Mouse (Mus musculus) ES-Bruce4 (cell line): ENCODE data around the gene Erc2. TPM values are rescaled to one million over a fixed set of nuclear protein-coding genes. Genes with fewer than 3 reads are reported as not detected.

ENCODE experiments used
- H3K27ac ChIP-seq: 2 replicates; pipeline ENCODE4 v1.5.1; 2012; ENCODE audit warnings: low read length, inconsistent platforms; ENCODE audit not compliant: insufficient read depth
- H3K27me3 ChIP-seq: 2 replicates; pipeline ENCODE4 v1.6.1; 2012; ENCODE audit warnings: mild to moderate bottlenecking, low read length, inconsistent platforms; ENCODE audit not compliant: control insufficient read depth, poor library complexity, insufficient read depth, severe bottlenecking
- H3K36me3 ChIP-seq: 2 replicates; pipeline ENCODE4 v1.6.1; 2012; ENCODE audit warnings: inconsistent platforms, mild to moderate bottlenecking, low read length, moderate library complexity; ENCODE audit not compliant: control insufficient read depth, poor library complexity, insufficient read depth, severe bottlenecking
- H3K4me1 ChIP-seq: one replicate; pipeline ENCODE4 v1.8.1; 2011; ENCODE audit warnings: low read length; ENCODE audit not compliant: control insufficient read depth, insufficient read depth
- H3K4me3 ChIP-seq: 2 replicates; pipeline ENCODE4 v1.5.1; 2011; ENCODE audit warnings: low read depth, mild to moderate bottlenecking, low read length
- H3K9ac ChIP-seq: 2 replicates; pipeline ENCODE4 v1.6.1; 2012; ENCODE audit warnings: low read depth, mild to moderate bottlenecking, inconsistent platforms; ENCODE audit not compliant: poor library complexity, severe bottlenecking
- H3K9me3 ChIP-seq: replicated peaks from 2 replicates; pipeline ENCODE4 v1.6.1; 2012; ENCODE audit warnings: mild to moderate bottlenecking, low read length, inconsistent platforms; ENCODE audit not compliant: control insufficient read depth, poor library complexity, insufficient read depth, severe bottlenecking
- CTCF ChIP-seq: IDR thresholded peaks from one replicate; pipeline ENCODE4 v1.8.1; 2011; ENCODE audit warnings: low read depth, low read length
- EP300 ChIP-seq: IDR thresholded peaks from 2 replicates; pipeline ENCODE4 v1.6.1; 2011; ENCODE audit warnings: low read depth, low read length; ENCODE audit not compliant: insufficient read depth
- POLR2A ChIP-seq: IDR thresholded peaks from one replicate; pipeline ENCODE4 v1.8.1; 2011; ENCODE audit warnings: low read length; ENCODE audit not compliant: insufficient read depth
- polyA plus RNA-seq: library from polyadenylated mRNA; stranded (reverse); fragments of >200 nt; gene quantifications from 2 replicates; pipeline ENCODE4 v1.2.4, GENCODE M21; 2011; ENCODE audit warnings: low read depth; ENCODE audit not compliant: missing spikeins, insufficient read depth, insufficient read length

Gene Erc2
- polyA plus RNA-seq, 1 experiment: 10.0 TPM

DNA sequence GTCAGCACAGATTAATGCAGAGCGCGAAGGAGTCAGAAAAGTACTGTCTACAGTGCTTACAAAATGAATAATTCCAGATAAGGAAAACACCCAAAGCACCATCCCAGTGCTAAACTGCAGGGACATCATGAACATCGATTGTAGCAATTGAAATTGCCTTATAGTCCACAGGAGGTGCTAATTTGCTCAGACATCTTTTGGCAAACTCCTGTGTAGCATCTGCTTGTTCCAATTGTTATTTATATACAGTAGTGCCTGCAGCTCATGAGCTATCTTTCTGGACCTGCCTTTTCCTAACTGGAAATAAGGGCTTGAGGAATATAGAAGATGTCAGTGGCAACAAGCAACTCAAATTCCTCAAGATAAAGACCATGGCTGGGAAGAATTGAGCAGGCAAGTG is 362.5 kb downstream of the Erc2 start:
- TF ChIP-seq CTCF (no peak), POLR2A (no peak), EP300 (no peak)
- no peaks in the 10 kb centered on the region for H3K36me3 ChIP-seq
- H3K4me1 ChIP-seq: no peaks in the 10 kb centered on the region
- H3K27ac ChIP-seq: no peak overlapping the region
- no peaks in the 10 kb centered on the region; the same call in 1 of the 2 replicates for H3K9me3 ChIP-seq
- no peak overlapping the region for H3K9ac ChIP-seq
- H3K4me3 ChIP-seq: no peak overlapping the region
- no peaks in the 10 kb centered on the region for H3K27me3 ChIP-seq

DNA sequence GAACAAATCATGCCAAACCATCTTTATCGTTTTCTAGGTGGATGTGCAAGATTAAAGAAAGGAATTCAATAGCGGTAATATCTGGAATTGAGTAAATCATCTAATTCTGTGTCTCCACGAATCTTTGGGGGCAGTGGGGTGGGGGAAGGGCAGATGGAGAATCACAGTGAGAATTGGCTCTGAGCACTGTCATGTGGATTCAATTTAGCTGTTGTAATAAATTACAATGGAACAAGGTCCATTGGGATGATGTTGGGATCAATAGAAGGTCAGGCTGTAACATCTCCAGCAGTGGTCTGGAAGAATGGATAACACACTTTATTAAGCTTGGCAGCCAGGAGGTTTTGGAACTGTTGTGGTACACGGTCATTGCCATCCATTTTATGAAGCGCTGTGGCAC is 363.0 kb downstream of the Erc2 start:
- Histone ChIP-seq H3K4me1 (no peaks in the 10 kb centered on the region), H3K9me3 (no peaks in the 10 kb centered on the region; the same call in 1 of the 2 replicates), H3K27ac (no peak overlapping the region), H3K27me3 (no peaks in the 10 kb centered on the region), H3K36me3 (no peaks in the 10 kb centered on the region), H3K4me3 (no peak overlapping the region), H3K9ac (no peak overlapping the region)
- TF ChIP-seq POLR2A (no peak), CTCF (no peak), EP300 (no peak)

DNA sequence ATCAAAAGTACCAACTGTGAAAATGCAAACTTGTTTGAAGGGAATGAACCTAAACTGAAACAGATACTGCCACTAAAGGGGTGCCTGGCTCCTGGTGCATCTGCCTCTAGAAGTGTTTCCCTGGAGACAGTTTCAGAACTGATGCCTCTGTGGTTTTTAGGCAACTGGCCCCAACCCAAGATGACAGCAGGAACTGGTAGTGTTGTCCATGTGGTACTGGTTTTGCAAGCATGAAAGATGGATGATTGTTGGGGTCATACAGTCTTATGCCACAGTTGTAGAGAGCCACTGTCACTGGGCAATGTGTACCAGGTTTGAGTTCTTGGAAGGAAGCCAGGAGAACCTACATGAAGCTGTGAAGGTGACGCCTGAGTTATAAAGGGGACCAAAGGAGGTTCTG is 365.2 kb downstream of the Erc2 start:
- no peaks in the 10 kb centered on the region for H3K4me1 ChIP-seq
- no peaks in the 10 kb centered on the region for H3K36me3 ChIP-seq
- H3K4me3 ChIP-seq: no peak overlapping the region
- TF ChIP-seq CTCF (no peak), EP300 (no peak), POLR2A (no peak)
- no peak overlapping the region for H3K27ac ChIP-seq
- H3K9me3 ChIP-seq: no peaks in the 10 kb centered on the region; the same call in 1 of the 2 replicates
- H3K27me3 ChIP-seq: no peaks in the 10 kb centered on the region
- no peak overlapping the region for H3K9ac ChIP-seq

DNA sequence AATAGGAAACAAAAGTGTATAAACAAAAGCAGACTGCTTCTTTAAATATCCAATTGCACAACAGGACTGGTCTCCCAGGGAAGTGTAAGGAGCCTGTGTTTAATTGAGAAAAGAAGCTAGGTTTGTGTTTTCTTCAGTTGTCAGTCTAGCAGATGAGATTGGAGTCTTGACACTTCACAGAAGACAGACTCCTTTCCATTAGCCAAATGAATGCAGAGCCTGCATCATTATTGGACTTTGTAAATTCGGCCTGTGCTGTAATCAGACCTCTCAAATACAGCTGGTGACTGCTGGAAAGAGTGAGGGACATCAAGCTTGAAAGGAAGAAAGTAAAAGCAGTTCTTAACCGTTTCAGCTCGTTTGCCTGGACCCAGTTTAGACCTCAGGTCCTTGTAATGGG is 376.3 kb downstream of the Erc2 start:
- Histone ChIP-seq H3K27ac (no peak overlapping the region), H3K4me1 (no peaks in the 10 kb centered on the region), H3K36me3 (no peaks in the 10 kb centered on the region), H3K4me3 (no peak overlapping the region), H3K9me3 (no peaks in the 10 kb centered on the region), H3K9ac (no peak overlapping the region), H3K27me3 (no peaks in the 10 kb centered on the region)
- TF ChIP-seq POLR2A (no peak), CTCF (no peak), EP300 (no peak)

DNA sequence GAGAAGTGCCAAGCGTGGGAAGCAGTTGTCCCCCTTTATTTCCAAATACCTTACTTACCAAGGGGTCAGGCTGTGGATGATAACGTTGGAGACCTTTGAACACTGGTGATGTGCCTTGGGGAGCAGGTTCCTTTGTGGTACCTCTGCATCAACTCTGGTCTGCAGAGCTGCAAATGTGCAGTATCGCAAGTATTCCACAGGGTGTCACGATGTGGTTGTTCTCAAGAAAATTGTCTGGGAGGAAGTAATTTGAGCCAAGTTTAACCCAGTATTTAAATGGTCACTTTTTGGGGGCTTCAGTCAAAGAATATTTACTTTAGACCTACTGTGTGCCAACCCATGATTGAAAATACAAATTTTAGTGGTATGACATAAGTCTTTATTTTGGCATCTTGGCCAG is 381.8 kb downstream of the Erc2 start:
- Histone ChIP-seq H3K9me3 (no peaks in the 10 kb centered on the region), H3K9ac (no peak overlapping the region), H3K36me3 (no peaks in the 10 kb centered on the region), H3K4me1 (no peaks in the 10 kb centered on the region), H3K27ac (no peak overlapping the region), H3K4me3 (no peak overlapping the region), H3K27me3 (no peaks in the 10 kb centered on the region)
- TF ChIP-seq EP300: no peak
- TF ChIP-seq POLR2A: no peak
- no peak for TF ChIP-seq CTCF

DNA sequence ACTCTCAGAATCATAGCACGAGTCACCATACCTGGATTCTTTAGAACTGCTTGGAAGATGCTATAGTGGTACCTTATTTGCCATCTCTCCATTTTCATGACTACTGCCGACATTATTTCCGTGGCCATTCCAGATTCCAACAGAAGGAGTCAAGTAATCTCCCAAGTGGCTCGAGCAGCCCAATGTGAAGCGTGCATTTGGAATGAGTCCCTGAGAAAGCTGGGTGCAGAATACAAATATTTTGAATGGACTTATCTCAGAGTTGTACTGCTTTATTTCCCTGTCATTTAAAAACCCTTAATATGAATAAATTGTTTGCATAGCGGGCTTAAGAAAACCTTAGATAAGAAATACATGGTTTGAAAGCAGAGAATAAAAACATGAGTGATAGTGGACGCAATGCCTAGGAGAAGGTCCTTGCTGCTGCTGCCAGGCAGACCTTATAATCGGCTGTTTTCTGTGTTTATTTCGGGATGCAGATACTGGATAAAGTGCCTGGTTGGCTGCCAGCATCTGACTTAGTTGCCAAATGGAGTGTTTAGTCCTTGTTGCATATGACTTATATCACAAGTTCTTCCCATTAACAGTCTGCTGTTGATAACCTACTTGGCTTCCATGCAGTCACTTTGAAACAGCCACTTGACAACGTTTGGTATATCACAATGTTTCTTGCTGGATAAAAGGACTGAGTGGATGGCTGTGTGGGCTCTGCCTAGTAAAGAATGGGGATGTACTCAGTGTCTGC is 388.5 kb downstream of the Erc2 start:
- TF ChIP-seq EP300 (no peak), CTCF (no peak), POLR2A (no peak)
- Histone ChIP-seq H3K4me3 (no peak overlapping the region), H3K9ac (no peak overlapping the region), H3K4me1 (no peaks in the 10 kb centered on the region), H3K27ac (no peak overlapping the region), H3K9me3 (no peaks in the 10 kb centered on the region), H3K27me3 (no peaks in the 10 kb centered on the region), H3K36me3 (no peaks in the 10 kb centered on the region)
